Mouse (Mus musculus): ENCODE results near the gene Svopl. TPM values are rescaled to one million over a fixed set of nuclear protein-coding genes. Genes with fewer than 3 reads are reported as not detected.
A peak's percentile ranks its signal among the peaks of the same experiment; 100 is the strongest.

The Svopl gene
- polyA plus RNA-seq, 1 experiment from 2014 or later, result 1.9 TPM

- H3K9ac ChIP-seq (replicated peaks; ENCODE audit: low read length), result no peak overlapping the region
- H3K9me3 ChIP-seq (replicated peaks; ENCODE audit: control insufficient read depth, low read length), result no peaks in the 10 kb centered on the region; the same call in 1 of the 2 replicates
- no peaks in the 10 kb centered on the region for H3K27me3 ChIP-seq (ENCODE audit: control insufficient read depth, insufficient read depth, low read length)
- WGBS, result 93% methylated on average over 6 of the region's 6 CpGs
- H3K4me2 ChIP-seq (ENCODE audit: low read depth, low read length), result no peak overlapping the region
- H3K4me3 ChIP-seq (ENCODE audit: low read depth, low read length), result no peak overlapping the region
- H3K27ac ChIP-seq (replicated peaks; ENCODE audit: low read depth, low read length), result no peak overlapping the region
- no peaks in the 10 kb centered on the region for H3K36me3 ChIP-seq (replicated peaks; ENCODE audit: control insufficient read depth, insufficient read depth, low read depth, low read length)
- no peak for DNase-seq (ENCODE audit: low spot score)
- H3K4me1 ChIP-seq (ENCODE audit: control insufficient read depth, insufficient read depth, low read length), result no peaks in the 10 kb centered on the region
- ATAC-seq (replicated peaks; ENCODE audit: insufficient number of reproducible peaks, low FRiP score, low TSS enrichment, low read depth), result no peak
Observed at GRCm38 (mm10) chr6:38049601-38050000, 2.8 kb upstream of the Svopl start.

DNA sequence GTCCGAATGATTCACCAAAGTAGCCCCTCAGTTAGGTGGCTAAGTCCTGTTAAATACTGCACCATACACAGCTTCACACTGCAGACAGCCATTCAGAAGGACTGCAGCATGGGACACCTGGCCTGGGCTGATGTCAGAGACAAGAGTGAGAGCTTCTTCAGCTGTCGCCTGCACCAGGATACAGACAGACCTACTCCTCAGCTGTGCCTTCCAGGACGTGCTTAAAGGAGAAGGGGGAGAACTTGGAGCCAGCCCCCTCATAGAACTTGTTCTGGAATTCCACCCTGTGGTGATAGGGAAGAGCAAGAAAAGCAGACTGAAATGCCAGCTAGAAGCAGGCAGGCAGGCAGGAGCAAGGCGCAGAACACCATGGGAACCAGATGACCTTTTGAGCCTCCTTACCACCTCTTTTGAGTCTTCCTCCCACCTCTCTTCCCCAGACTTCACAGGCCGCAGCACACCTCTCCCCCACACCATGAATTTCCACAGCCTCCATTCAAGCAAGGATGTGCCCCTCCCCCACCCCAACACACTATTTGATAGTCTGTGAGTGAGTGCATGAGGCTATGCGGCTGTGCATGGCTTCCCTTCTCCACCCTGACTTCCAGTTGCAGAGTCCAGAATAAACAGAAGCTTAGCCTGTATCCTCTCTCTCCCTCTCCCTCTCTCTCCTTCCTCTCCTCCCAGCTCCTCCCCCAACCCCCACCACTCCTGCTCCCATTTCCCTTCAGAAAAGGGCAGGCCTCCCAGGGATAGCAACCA, 2.2 kb upstream of the Svopl start:
- DNase-seq (ENCODE audit: low spot score) (peak; percentile 20), ATAC-seq (replicated peaks; ENCODE audit: insufficient number of reproducible peaks, low FRiP score, low TSS enrichment, low read depth) (no peak)
- H3K36me3 ChIP-seq (replicated peaks; ENCODE audit: control insufficient read depth, insufficient read depth, low read depth, low read length), result no peaks in the 10 kb centered on the region
- no peaks in the 10 kb centered on the region; the same call in 1 of the 2 replicates for H3K9me3 ChIP-seq (replicated peaks; ENCODE audit: control insufficient read depth, low read length)
- WGBS, result 64% methylated on average over 6 of the region's 6 CpGs
- no peaks in the 10 kb centered on the region for H3K27me3 ChIP-seq (ENCODE audit: control insufficient read depth, insufficient read depth, low read length)
- H3K27ac ChIP-seq (replicated peaks; ENCODE audit: low read depth, low read length), result no peak overlapping the region
- no peak overlapping the region for H3K9ac ChIP-seq (replicated peaks; ENCODE audit: low read length)
- no peak overlapping the region for H3K4me3 ChIP-seq (ENCODE audit: low read depth, low read length)
- H3K4me2 ChIP-seq (ENCODE audit: low read depth, low read length), result no peak overlapping the region
- no peaks in the 10 kb centered on the region for H3K4me1 ChIP-seq (ENCODE audit: control insufficient read depth, insufficient read depth, low read length)

- H3K27me3 ChIP-seq (ENCODE audit: control insufficient read depth, insufficient read depth, low read length), result no peaks in the 10 kb centered on the region
- DNase-seq (ENCODE audit: low spot score), result no peak
- no peak overlapping the region for H3K4me2 ChIP-seq (ENCODE audit: low read depth, low read length)
- no peak overlapping the region for H3K27ac ChIP-seq (replicated peaks; ENCODE audit: low read depth, low read length)
- H3K4me3 ChIP-seq (ENCODE audit: low read depth, low read length), result no peak overlapping the region
- ATAC-seq (replicated peaks; ENCODE audit: insufficient number of reproducible peaks, low FRiP score, low TSS enrichment, low read depth), result no peak
- H3K4me1 ChIP-seq (ENCODE audit: control insufficient read depth, insufficient read depth, low read length), result no peaks in the 10 kb centered on the region
- 80% methylated on average over 4 of the region's 4 CpGs for WGBS
- H3K36me3 ChIP-seq (replicated peaks; ENCODE audit: control insufficient read depth, insufficient read depth, low read depth, low read length), result no peaks in the 10 kb centered on the region
- H3K9ac ChIP-seq (replicated peaks; ENCODE audit: low read length), result no peak overlapping the region
- no peaks in the 10 kb centered on the region; the same call in 1 of the 2 replicates for H3K9me3 ChIP-seq (replicated peaks; ENCODE audit: control insufficient read depth, low read length)
Observed at GRCm38 (mm10) chr6:38048003-38048402, 1.2 kb upstream of the Svopl start.

DNA sequence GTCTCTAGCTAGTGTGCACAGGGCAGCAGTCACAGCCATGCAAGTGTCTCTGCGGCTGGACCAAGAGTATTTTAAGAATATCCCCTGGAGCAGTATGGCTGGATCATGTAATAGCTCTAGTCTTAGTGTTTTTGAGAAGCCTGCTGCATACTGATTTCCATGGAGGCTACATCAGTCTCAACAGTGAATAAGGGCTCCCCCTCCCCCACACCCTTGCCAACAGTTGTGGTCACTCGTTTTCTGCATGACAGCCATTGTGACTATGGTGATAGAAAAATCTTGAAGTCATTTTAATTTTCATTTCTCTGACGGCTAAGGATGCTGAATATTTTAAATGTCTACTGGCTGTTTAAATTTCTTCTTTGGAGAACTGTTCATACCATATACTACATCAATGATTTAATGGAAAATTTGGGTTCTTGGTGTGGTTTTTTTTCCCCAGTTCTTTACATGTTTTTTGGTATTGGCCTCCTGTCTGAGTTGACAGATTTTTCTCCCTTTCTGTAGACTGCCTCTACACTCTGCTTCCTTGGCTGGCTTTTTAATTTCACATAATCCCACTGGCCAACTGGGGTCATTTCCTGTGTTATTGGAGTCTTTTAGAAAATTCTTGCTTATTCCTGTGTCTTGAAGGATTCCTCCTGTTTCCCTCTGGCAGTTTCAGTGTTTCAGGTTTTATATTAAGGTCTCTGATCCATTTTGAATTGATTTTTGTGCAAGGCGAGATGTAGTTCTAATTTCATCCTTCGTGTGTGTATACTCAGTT, 13.8 kb downstream of the Svopl start:
- no peaks in the 10 kb centered on the region for H3K27me3 ChIP-seq (ENCODE audit: control insufficient read depth, insufficient read depth, low read length)
- no peak overlapping the region for H3K4me2 ChIP-seq (ENCODE audit: low read depth, low read length)
- no peaks in the 10 kb centered on the region for H3K36me3 ChIP-seq (replicated peaks; ENCODE audit: control insufficient read depth, insufficient read depth, low read depth, low read length)
- no peak for ATAC-seq (replicated peaks; ENCODE audit: insufficient number of reproducible peaks, low FRiP score, low TSS enrichment, low read depth)
- H3K4me3 ChIP-seq (ENCODE audit: low read depth, low read length), result no peak overlapping the region
- no peak for DNase-seq (ENCODE audit: low spot score)
- H3K9me3 ChIP-seq (replicated peaks; ENCODE audit: control insufficient read depth, low read length), result no peaks in the 10 kb centered on the region
- no peaks in the 10 kb centered on the region; the same call in 1 of the 2 replicates for H3K4me1 ChIP-seq (ENCODE audit: control insufficient read depth, insufficient read depth, low read length)
- H3K27ac ChIP-seq (replicated peaks; ENCODE audit: low read depth, low read length), result no peak overlapping the region
- no peak overlapping the region for H3K9ac ChIP-seq (replicated peaks; ENCODE audit: low read length)
- WGBS, result 66% methylated on average over 5 of the region's 5 CpGs

GRCm38 (mm10) chr6:38031924-38032540, 14.8 kb downstream of the Svopl start:
- H3K4me1 ChIP-seq (ENCODE audit: control insufficient read depth, insufficient read depth, low read length), result no peaks in the 10 kb centered on the region; the same call in 1 of the 2 replicates
- 39% methylated on average over 7 of the region's 7 CpGs for WGBS
- H3K27ac ChIP-seq (replicated peaks; ENCODE audit: low read depth, low read length), result no peak overlapping the region
- no peak overlapping the region for H3K4me3 ChIP-seq (ENCODE audit: low read depth, low read length)
- ATAC-seq (replicated peaks; ENCODE audit: insufficient number of reproducible peaks, low FRiP score, low TSS enrichment, low read depth), result no peak
- no peaks in the 10 kb centered on the region for H3K27me3 ChIP-seq (ENCODE audit: control insufficient read depth, insufficient read depth, low read length)
- no peak overlapping the region for H3K4me2 ChIP-seq (ENCODE audit: low read depth, low read length)
- no peaks in the 10 kb centered on the region for H3K9me3 ChIP-seq (replicated peaks; ENCODE audit: control insufficient read depth, low read length)
- H3K9ac ChIP-seq (replicated peaks; ENCODE audit: low read length), result no peak overlapping the region
- no peaks in the 10 kb centered on the region for H3K36me3 ChIP-seq (replicated peaks; ENCODE audit: control insufficient read depth, insufficient read depth, low read depth, low read length)
- DNase-seq (ENCODE audit: low spot score), result peak; percentile 47

DNA sequence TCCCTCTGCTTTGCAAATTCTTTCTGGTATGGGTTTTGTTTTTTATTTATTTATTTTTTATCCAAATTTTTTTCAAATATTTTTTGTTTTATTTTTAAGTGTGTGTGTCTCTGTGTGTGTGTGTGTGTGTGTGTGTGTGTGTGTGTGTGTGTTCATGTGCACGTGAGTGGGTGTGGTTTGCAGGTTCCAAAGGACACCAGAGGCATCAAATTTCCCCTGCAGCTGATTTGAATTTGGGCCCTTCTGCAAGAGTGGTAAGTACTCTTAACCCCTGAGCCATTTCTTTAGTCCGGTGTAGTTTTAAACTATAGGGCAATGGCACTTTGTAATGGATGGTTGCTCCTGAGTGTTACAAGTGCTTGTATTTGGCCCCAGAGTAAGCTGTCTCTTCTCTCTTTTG, 18.6 kb downstream of the Svopl start:
- H3K27ac ChIP-seq (replicated peaks; ENCODE audit: low read depth, low read length), result no peak overlapping the region
- no peaks in the 10 kb centered on the region; the same call in 1 of the 2 replicates for H3K4me1 ChIP-seq (ENCODE audit: control insufficient read depth, insufficient read depth, low read length)
- H3K9me3 ChIP-seq (replicated peaks; ENCODE audit: control insufficient read depth, low read length), result no peaks in the 10 kb centered on the region
- peak; percentile 58 for DNase-seq (ENCODE audit: low spot score)
- H3K9ac ChIP-seq (replicated peaks; ENCODE audit: low read length), result no peak overlapping the region
- no peaks in the 10 kb centered on the region for H3K27me3 ChIP-seq (ENCODE audit: control insufficient read depth, insufficient read depth, low read length)
- WGBS, result 20% methylated on average over 2 of the region's 2 CpGs
- ATAC-seq (replicated peaks; ENCODE audit: insufficient number of reproducible peaks, low FRiP score, low TSS enrichment, low read depth), result no peak
- H3K36me3 ChIP-seq (replicated peaks; ENCODE audit: control insufficient read depth, insufficient read depth, low read depth, low read length), result no peaks in the 10 kb centered on the region
- H3K4me2 ChIP-seq (ENCODE audit: low read depth, low read length), result no peak overlapping the region
- H3K4me3 ChIP-seq (ENCODE audit: low read depth, low read length), result no peak overlapping the region

GRCm38 (mm10) chr6:38027771-38028170, 19.0 kb downstream of the Svopl start:
- Histone ChIP-seq H3K36me3 (replicated peaks; ENCODE audit: control insufficient read depth, insufficient read depth, low read depth, low read length) (no peaks in the 10 kb centered on the region), H3K4me3 (ENCODE audit: low read depth, low read length) (no peak overlapping the region), H3K27me3 (ENCODE audit: control insufficient read depth, insufficient read depth, low read length) (no peaks in the 10 kb centered on the region), H3K4me1 (ENCODE audit: control insufficient read depth, insufficient read depth, low read length) (no peaks in the 10 kb centered on the region; the same call in 1 of the 2 replicates), H3K27ac (replicated peaks; ENCODE audit: low read depth, low read length) (no peak overlapping the region), H3K4me2 (ENCODE audit: low read depth, low read length) (no peak overlapping the region), H3K9ac (replicated peaks; ENCODE audit: low read length) (no peak overlapping the region), H3K9me3 (replicated peaks; ENCODE audit: control insufficient read depth, low read length) (no peaks in the 10 kb centered on the region)
- WGBS, result 40% methylated on average over 1 of the region's 1 CpGs
- ATAC-seq (replicated peaks; ENCODE audit: insufficient number of reproducible peaks, low FRiP score, low TSS enrichment, low read depth) (no peak), DNase-seq (ENCODE audit: low spot score) (peak; percentile 11)

GRCm38 (mm10) chr6:38023284-38023683, 23.5 kb downstream of the Svopl start:
- Histone ChIP-seq H3K9ac (replicated peaks; ENCODE audit: low read length) (no peak overlapping the region), H3K9me3 (replicated peaks; ENCODE audit: control insufficient read depth, low read length) (no peaks in the 10 kb centered on the region), H3K27ac (replicated peaks; ENCODE audit: low read depth, low read length) (no peak overlapping the region), H3K4me3 (ENCODE audit: low read depth, low read length) (no peak overlapping the region), H3K27me3 (ENCODE audit: control insufficient read depth, insufficient read depth, low read length) (no peaks in the 10 kb centered on the region), H3K4me1 (ENCODE audit: control insufficient read depth, insufficient read depth, low read length) (no peaks in the 10 kb centered on the region), H3K4me2 (ENCODE audit: low read depth, low read length) (no peak overlapping the region), H3K36me3 (replicated peaks; ENCODE audit: control insufficient read depth, insufficient read depth, low read depth, low read length) (no peaks in the 10 kb centered on the region)
- WGBS, result 38% methylated on average over 7 of the region's 7 CpGs
- DNase-seq (ENCODE audit: low spot score), result no peak
- no peak for ATAC-seq (replicated peaks; ENCODE audit: insufficient number of reproducible peaks, low FRiP score, low TSS enrichment, low read depth)

All from embryonic facial prominence, embryonic 11.5 days (tissue).